ENCODE assay signal across 8 mouse cellular contexts in genomic region chr12:103142550-103143010, GRCm38 (mm10).
DNase-seq lines count a peak whose midpoint lies in the region; ATAC-seq and TF ChIP-seq lines count a peak whose summit lies in the region.

No protein-coding gene starts in this region.

- peak; percentile 65 for TF ChIP-seq CTCF in lung, postnatal 0 days (IDR thresholded peaks at IDR 0.05)

- H3K4me2 ChIP-seq in lung, postnatal 0 days (replicated peaks; ENCODE audit: low read depth, low read length) = no peak overlapping the region

- no peaks in the 10 kb centered on the region for H3K4me1 ChIP-seq in lung, postnatal 0 days (ENCODE audit: insufficient read depth, low read depth, low read length)

- H3K36me3 ChIP-seq in lung, postnatal 0 days (ENCODE audit: insufficient read depth, low read length) = no peaks in the 10 kb centered on the region

- no peak overlapping the region for H3K4me3 ChIP-seq in lung, postnatal 0 days (ENCODE audit: low read depth, low read length)

- H3K9me3 ChIP-seq in lung, postnatal 0 days (ENCODE audit: low read length) = no peaks in the 10 kb centered on the region

- intact Hi-C loops in heart, postnatal 10 days (cut with DNase I) = loop anchor here (1.0 to 5.0 kb wide), 3 partner anchors 159 to 225 kb away; no protein-coding TSS in a partner anchor

- no peak overlapping the region for H3K9ac ChIP-seq in lung, postnatal 0 days (replicated peaks; ENCODE audit: low read depth)

- 45% methylated on average over 9 of the region's 9 CpGs for WGBS in lung, postnatal 0 days

- no peak overlapping the region for H3K27ac ChIP-seq in lung, postnatal 0 days (ENCODE audit: low read length)

- H3K27me3 ChIP-seq in lung, postnatal 0 days (replicated peaks; ENCODE audit: insufficient read depth, low read length) = no peaks in the 10 kb centered on the region

- peak; percentile 45 for ATAC-seq in cerebellum, adult (ENCODE audit: insufficient number of reproducible peaks, low FRiP score, low TSS enrichment)
- peak; percentile 69 for ATAC-seq in common myeloid progenitor, adult 5-6 weeks (replicated peaks; ENCODE audit: low read depth, poor library complexity, severe bottlenecking)
- ATAC-seq in lung, postnatal 0 days = no peak

- no peak for DNase-seq in cerebellum, adult 11-12 months
- DNase-seq in right cerebral cortex, adult 2 months (ENCODE audit: low spot score in 2 of 2) = peak; percentile 31 to 57
- no peak for DNase-seq in right cerebral cortex, postnatal 36 days (ENCODE audit: low spot score in 2 of 2)
- DNase-seq in heart, postnatal 10 days = peak; percentile 50 to 77
- peak; percentile 69 for DNase-seq in lung, postnatal 0 days (ENCODE audit: low spot score)
- peak; percentile 28 for DNase-seq in skeletal muscle tissue, adult 2 months (ENCODE audit: low read depth, low spot score)

- TF ChIP-seq EP300 in lung, postnatal 0 days (IDR thresholded peaks at IDR 0.05) = no peak

Comparison
In these comparisons a context has a peak if more than half of its experiments do, and no peak if none do; other contexts are left out.
1. DNase-seq: peak in right cerebral cortex, adult 2 months (2 of 2), heart, postnatal 10 days (2 of 2), lung, postnatal 0 days (single experiment) and skeletal muscle tissue, adult 2 months (single experiment); none in cerebellum, adult 11-12 months (single experiment) and right cerebral cortex, postnatal 36 days (0 of 2).